Mouse (Mus musculus) heart, postnatal 0 days (tissue): Measurements from ENCODE around the gene Schip1.

ENCODE experiments used
- CTCF ChIP-seq: IDR thresholded peaks from 2 replicates; pipeline ENCODE4 v1.5.1; 2016; ENCODE audit warnings: antibody characterized with exemption, control low read depth, low read depth
- EP300 ChIP-seq: IDR thresholded peaks from 2 replicates; pipeline ENCODE4 v1.6.1; 2016; ENCODE audit warnings: antibody characterized with exemption, low read depth

GRCm38 (mm10) chr3:68574565-68574964 is 510.0 kb downstream of the Schip1 start:
- no peak for TF ChIP-seq EP300
- no peak for TF ChIP-seq CTCF
